Mouse (Mus musculus) neural tube, embryonic 10.5 days (tissue): ENCODE measurements around the gene Slc20a1.

Source experiments
- DNase-seq: peaks from one replicate; pipeline ENCODE4 v3.0.0-alpha.2; 2017; ENCODE audit warnings: low spot score; ENCODE audit errors: extremely low spot score

The Slc20a1 gene

GRCm38 (mm10) chr2:129227011-129227529 lies 28.5 kb downstream of the Slc20a1 start:
- no peak for DNase-seq

GRCm38 (mm10) chr2:129227709-129228108 lies 29.1 kb downstream of the Slc20a1 start:
- DNase-seq: no peak

GRCm38 (mm10) chr2:129228571-129228970 lies 30.0 kb downstream of the Slc20a1 start:
- DNase-seq: no peak

GRCm38 (mm10) chr2:129229316-129229715 lies 30.8 kb downstream of the Slc20a1 start:
- no peak for DNase-seq

- DNase-seq: no peak
These were observed 33.5 kb downstream of the Slc20a1 start for GRCm38 (mm10) chr2:129232023-129232422.

- DNase-seq: no peak
These were observed 33.9 kb downstream of the Slc20a1 start for GRCm38 (mm10) chr2:129232484-129232883.

GRCm38 (mm10) chr2:129233218-129233617 lies 34.7 kb downstream of the Slc20a1 start:
- DNase-seq: no peak

- DNase-seq: no peak
These were observed 35.4 kb downstream of the Slc20a1 start for GRCm38 (mm10) chr2:129233803-129234477.

- no peak for DNase-seq
These were observed 36.2 kb downstream of the Slc20a1 start for GRCm38 (mm10) chr2:129234731-129235130.

- DNase-seq: no peak
These were observed 38.0 kb downstream of the Slc20a1 start for GRCm38 (mm10) chr2:129236526-129236925.

GRCm38 (mm10) chr2:129240726-129241432 lies 42.3 kb downstream of the Slc20a1 start:
- DNase-seq: no peak

- DNase-seq: peak; percentile 21
These were observed 43.6 kb downstream of the Slc20a1 start for GRCm38 (mm10) chr2:129241845-129242833.

GRCm38 (mm10) chr2:129243005-129243404 lies 44.4 kb downstream of the Slc20a1 start:
- DNase-seq: no peak

GRCm38 (mm10) chr2:129243786-129244185 lies 45.2 kb downstream of the Slc20a1 start:
- no peak for DNase-seq

GRCm38 (mm10) chr2:129244446-129245120 lies 46.0 kb downstream of the Slc20a1 start:
- DNase-seq: no peak

- DNase-seq: no peak
These were observed 47.1 kb downstream of the Slc20a1 start for GRCm38 (mm10) chr2:129245618-129246017.

GRCm38 (mm10) chr2:129246436-129246835 lies 47.9 kb downstream of the Slc20a1 start:
- no peak for DNase-seq

GRCm38 (mm10) chr2:129246924-129247323 lies 48.4 kb downstream of the Slc20a1 start:
- no peak for DNase-seq

- DNase-seq: no peak
These were observed 49.1 kb downstream of the Slc20a1 start for GRCm38 (mm10) chr2:129247707-129248121.

- no peak for DNase-seq
These were observed 50.8 kb downstream of the Slc20a1 start for GRCm38 (mm10) chr2:129249321-129249720.
